Mouse (Mus musculus) fibroblast of lung, adult 2 months (primary cell): ENCODE results near the gene Adam33.
"Not testable (repeated sequence)": the region's sequence is repeated elsewhere in the genome, so short reads cannot be mapped to it uniquely, and the experiment has no call there.

Source experiments
- DNase-seq: peaks from one replicate; pipeline ENCODE4 v3.0.0-alpha.2; 2011; ENCODE audit warnings: low read depth

Adam33 gene

DNA sequence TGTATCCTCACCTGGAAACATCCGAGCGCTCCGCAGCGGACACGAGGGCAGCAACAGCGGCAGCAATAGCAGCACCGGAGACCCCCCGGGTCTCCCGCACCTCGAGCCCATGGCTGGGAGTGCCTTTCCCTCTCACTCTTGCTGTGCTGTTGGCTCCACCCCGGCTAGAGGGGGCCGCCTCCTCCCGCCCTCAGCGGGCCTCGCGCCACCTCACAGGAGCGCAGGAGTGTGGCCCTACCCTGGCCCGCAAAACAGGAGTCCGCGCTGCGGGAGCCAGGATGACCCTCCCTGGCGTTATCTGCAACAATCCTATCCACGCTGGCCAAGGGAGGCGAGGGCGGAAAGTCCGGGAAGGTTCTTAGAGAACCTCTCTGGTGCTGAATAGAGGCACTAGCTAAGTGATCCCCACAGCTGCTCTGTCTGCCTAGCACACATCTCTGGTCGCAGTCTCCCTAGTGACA is at the start of gene Adam33:
Adam33 (minus strand) TSS at position 411 of the 461 bp plus-strand sequence.
- no peak for DNase-seq

DNA sequence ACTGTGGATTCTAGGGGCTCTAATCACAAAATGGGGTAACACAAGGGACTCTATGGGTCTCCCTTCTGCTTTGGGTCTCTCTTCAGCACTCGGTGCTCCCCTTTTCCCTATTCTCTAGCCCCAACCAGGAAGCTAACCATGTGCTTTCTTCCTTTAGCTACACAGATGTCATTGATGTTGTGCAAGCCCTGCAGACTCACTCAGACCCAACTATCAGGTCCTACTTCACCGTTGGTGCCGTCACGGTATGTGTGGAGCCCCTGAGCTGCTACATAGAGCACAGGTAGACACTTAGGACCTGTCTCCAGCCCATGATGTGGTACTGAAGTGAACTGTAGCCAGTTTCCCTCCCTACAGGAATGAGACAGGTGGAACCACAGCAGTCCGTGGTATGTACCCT is 42.4 kb upstream of the Adam33 start:
- DNase-seq = no peak

DNA sequence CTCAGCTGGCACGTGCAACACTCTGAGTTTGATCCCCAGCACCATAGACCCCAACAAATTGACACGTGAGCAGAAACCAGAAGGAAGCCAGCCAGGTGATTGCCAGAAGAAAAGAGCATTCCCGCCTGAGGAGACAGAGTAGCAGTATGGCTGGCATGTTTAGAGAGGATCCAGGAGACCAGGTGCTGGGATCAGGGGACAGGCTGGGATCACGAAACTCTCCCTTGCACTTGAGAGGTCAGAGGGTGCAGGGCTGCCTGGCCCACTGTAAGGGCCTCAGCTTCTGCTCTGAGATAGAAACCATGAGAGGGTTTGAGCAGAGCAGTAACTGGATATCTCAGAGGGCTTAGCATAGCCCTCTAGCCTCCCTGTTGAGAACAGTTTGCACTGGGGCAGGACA is 41.4 kb upstream of the Adam33 start:
- DNase-seq = not testable (repeated sequence)

DNA sequence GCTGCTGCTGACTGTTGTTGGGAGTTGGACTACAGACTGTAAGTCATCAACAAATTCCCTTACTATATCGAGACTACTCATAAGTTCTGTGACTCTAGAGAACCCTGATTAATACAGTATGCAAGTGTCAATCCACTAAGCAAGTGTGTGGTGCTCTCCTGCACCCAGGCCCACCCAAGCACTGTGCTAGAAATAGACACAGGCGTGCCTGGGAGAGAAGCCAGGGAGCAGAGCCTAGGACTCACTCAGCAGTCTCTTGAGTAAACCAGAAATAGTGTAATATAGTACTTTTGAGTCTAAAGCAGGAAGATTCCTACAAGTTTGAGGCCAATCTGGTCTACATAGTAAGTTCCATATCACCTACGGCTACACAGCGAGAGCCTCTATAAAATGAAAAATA is 40.4 kb upstream of the Adam33 start:
- DNase-seq = no peak

DNA sequence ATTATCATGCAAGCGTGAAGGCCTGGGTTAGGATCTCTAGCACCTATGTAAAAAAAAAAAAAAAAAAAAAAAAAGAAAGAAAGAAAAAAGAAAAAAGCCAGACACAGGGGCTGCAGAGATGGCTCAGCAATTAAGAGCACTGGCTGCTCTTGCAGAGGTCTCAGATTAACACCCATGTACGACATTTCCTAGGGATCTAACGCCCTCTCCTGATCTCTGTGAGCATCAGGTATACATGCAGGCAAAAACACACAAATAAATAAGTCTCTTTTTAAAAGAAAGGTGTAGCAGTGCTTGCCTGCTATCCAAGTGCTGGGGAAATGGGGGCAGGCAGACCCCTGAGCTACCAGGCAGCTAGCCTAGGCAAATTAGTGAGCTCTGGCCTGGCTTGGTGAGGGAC is 37.9 kb upstream of the Adam33 start:
- no peak for DNase-seq

DNA sequence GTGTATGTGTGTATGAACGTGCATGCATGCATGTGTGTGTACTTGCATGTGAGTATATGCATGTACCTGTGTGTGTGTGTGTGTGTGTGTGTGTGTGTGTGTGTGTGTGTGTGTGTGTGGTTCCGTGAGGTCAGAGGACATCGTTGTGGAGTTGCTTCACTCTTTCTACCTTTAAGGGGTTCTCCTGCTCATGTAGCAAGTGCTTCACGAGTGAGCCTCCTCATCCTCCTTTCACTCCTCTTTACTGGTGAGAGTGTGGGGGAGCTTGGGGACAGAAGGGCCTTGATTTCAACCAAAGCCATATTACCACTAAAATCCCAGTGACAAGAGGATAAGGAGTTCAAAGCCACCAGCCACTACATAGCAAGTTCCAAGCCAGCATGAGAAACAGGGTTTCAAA is 33.5 kb upstream of the Adam33 start:
- no peak for DNase-seq

DNA sequence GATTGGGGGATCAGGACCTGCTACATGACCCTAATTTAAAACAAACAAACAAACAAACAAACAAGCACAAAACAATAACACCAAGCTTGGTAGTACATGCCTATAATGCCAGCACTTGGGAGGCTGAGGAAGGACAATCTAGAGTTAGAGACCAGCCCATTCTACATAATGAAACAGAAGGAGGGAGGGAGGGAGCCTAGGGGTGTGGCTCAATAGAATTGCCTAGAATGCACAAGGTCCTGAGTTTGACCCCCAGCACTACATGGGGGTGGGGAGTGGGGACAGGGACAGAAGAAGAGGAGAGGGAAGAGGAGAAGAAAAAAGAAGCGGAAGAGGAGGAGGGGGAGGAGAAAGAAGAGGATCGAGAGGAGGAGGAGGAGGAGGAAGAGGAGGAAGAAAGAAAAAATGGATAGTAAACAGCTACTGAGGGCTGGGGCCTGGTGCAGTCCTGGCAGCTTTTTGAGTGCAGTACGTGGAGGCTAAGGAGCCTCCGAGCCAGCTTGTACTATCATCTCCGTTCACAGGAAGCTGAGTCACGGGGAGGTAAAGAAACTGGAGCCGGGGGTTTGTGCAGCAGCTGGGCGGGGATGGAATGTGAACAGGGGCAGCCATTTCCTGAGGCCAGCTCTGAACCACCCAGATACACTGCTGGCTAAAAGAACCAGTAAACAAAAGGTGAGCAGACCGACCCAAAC is 32.6 kb upstream of the Adam33 start:
- DNase-seq = peak; percentile 40

DNA sequence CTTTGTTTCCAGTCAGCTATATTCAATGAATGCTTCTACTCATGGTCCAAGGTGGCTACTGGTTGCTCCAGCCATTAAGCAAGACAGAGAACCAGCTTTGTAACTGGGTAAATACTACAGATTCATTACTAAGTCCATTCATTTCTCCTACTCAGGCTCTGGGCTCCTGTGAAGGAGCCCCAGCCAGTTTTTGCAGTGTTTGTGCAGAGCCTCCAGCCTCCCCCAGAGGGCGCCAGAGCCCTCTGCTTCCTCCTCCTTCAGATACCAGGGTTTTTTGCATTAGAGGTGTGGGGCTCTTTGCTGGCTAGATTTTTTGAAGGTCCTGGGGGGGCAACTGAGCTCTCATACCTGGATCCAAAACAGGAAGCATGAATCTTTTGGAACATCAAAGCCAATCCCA is 31.2 kb upstream of the Adam33 start:
- DNase-seq = peak; percentile 37

DNA sequence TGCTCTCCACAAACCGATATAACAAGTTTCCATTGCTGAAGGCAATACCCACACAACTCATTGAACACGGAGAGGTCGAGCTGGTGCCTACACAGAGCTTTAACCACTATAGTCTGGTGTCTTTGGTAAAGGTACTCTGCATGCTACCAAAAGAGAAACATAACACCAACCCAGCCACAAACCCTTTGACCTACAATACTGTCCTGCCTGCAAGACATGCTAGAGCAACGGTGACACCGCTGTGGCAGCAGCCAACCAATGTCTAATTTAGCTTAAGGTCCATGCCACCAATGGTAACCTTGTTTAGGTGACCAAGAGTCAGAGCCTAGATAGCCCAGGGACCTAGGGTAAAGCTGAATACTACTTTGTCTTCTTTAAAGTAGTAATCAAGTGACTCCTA is 30.0 kb upstream of the Adam33 start:
- DNase-seq = no peak

DNA sequence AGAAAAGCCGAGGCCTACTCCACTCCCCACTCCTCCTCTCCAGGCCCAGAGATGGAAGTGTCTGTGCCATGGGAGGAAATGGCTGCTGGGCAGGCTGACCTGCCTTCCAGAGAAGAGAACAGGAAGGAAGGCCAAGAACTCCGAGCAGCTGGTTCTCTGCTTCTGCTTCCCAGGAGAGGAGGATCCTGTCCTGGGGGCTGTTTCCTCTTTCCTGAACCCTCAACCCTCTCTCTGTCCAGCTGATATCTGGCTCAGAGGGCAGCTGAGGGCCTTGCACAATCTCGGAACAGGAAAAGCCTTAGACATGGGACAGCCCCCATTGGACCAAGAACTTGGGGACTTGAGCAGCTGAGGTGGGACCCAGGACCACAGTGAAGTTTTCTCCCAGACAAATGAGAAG is 27.2 kb upstream of the Adam33 start:
- DNase-seq = no peak

DNA sequence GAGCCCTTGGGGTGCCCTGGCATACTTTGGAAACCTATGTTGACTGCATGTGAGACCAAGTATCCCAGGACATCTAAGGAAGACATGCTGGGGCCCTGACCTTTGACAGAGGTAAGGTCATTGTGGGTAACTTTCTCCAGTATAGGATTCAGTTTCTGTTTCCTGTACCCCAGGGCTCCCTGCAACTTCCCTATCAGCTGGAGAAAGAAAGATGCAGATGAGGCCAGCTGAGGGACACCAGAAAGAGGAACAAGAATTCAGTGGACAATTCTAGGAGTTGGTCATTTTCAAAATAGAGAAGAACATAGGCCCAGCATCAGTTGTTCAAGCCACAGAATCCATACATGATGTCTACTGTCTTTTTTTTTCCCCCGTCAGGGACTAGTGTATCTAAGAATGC is 26.0 kb upstream of the Adam33 start:
- DNase-seq = no peak

DNA sequence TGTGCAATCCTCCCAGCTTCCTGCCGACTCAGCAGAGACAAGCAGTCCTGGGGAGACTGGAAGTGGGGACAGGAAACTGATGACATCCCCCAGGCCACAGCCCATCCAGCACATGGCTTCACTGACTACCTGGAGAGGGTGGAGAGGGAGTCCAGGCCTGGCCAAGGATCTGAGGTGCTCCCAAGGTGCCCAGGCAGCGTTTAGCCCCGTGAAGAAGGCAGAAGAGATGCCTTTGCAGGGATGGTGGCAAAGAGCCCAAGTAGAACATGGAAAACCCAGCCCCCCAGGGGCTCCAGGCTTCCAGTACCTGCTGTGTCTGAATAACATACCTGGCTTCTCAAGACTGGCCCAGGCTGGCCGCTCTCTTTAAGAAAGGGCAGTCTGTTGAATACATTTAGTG is 25.0 kb upstream of the Adam33 start:
- no peak for DNase-seq

DNA sequence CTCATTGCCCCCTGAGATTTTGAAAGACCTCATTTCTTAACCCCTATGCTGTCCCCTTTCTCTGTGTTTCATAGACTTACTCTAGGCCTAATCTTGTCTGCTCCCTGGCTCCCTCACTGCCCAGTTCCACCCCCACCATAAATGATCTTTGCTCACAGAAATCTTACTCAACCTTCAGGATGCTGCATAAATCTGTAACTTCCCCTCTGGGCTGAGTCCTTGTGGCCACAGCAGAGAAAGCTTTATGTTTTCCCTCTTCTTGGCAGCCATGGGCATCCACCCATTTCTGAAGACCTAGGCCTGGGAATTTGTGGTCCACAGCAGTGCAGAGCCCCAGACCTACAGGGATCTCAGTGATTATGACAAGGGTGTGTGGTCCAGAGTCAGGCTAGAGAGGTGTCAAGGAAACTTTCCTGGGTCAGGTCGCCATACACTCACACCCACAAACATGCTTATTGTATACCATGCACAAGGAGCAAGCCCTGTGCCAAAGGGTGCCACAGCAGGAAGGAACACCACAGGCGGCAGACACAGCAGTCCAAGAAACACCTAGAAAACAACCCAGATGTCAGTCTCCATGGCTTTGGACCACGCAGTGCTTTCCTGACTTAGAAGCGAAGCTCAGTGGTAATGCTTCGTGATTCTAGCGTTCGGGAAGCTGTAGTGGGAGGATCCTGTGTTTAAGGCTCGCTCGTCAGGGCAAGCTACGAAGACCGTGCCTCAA is 23.2 kb upstream of the Adam33 start, which contains the start of gene Siglec1:
Siglec1 (minus strand) TSS at position 99 of the 724 bp plus-strand sequence.
- DNase-seq = no peak

DNA sequence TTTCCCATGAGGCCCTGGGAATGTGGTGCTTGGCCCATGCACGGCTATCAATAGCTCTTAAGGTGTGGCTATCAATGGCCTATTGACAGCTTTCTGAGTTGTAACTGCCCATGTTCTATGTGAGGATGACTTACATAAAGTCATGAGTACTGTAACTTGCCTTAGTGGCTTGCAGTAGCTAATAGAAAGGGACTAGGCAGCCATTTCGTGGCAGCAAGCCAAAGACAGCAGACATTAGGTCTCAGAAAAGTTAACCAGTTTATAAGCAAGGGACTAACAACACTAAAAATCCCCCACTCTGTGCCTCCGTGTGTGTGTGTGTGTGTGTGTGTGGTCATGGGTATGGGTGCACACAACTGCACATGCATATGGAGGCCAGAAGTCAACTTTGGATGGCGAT is 20.6 kb upstream of the Adam33 start:
- DNase-seq = no peak

DNA sequence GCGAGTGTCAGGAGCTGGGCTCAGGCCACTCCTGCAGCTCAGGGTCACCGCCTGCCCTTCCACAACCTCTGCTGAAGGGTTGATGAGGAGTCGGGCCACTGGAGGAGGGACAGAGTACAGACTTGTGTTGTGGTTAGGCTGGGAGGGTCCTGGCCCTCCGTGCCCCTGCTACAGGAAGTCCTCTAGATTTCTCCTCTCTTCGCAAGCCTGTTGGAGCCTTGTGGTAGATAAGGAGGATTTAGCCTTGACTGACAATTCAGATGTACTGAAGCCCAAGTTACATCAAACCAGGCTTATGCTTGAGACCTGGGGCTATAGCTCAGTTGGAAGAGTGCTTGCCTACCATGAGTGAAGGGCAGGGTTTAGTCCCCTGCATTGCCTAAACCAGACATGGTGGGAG is 16.9 kb upstream of the Adam33 start:
- DNase-seq = no peak

DNA sequence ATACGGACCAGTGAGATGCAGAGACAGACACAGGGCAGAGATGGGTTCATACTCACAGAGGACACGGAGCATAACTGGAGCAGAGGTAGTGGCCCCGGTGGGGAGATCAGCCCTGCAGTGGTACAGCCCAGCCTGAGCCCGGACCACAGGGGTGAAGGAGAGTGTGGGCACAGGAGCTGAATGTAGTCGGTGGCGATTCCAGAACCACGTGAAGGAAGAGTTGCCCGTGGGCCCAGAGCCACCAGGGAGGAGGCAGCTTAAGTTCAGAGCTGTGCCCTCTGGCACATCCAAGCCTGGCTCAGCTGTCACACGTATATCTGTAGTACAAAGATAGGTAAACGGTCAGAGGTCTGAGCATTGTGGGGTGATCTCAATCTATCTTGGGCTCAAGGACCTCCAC is 8.9 kb upstream of the Adam33 start:
- DNase-seq = no peak

DNA sequence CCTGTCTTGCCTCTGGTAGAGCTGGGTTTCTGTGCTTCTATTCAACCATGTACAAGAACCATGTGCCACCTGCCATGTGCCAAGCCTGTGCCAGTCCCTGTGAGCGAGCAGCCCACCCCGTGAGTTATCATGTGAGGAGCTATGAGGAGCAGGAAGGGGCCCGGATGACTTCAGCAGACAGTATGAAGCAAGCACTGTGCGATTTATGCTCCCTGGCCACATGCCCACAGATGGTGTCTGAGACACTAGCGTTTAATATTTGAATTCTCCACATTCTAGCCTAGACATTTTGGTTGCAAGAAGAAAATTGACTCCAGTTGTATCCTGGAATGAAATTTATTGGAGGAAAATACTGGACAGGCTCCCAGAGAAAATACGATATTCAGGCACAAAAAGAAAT is 3.9 kb upstream of the Adam33 start:
- no peak for DNase-seq

DNA sequence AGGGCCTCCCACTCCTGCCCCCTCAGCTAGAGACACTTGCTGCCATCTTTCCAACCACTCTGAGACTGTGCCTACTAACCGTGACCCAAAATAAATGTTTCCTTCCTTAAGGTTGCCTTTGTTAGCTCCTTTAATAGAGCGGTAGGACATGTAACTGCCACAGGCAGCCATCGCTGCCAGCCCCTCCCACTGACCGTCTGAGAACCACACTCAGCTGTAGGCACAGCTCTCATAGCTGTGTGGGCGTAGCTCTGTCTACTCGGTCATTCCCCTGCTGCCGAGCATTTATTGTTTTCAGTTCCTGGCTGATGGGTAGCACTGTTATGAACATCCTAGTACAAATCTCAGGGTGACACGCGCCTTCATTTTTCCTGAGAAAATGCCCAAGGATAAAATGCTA is 2.7 kb upstream of the Adam33 start:
- no peak for DNase-seq

DNA sequence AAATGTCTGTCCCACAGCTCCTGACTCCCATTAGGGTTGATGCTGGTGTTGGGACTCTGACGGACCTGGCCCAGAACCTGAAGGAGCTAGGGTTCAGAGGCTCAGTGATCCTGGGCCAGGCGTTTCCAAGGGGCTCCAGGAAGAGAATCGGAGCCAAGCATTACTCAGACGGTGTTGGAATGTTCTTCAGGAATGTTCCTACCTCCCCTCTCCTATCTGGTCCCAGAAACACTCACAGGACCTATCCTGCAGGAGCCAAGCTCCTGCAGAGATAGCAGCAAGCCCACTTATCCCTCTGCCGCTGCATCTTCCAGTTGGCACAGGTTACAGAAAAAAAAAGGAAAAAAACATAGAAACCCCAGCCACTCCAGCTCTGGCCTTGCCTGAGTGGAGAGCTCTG is 2.0 kb downstream of the Adam33 start:
- DNase-seq = no peak

DNA sequence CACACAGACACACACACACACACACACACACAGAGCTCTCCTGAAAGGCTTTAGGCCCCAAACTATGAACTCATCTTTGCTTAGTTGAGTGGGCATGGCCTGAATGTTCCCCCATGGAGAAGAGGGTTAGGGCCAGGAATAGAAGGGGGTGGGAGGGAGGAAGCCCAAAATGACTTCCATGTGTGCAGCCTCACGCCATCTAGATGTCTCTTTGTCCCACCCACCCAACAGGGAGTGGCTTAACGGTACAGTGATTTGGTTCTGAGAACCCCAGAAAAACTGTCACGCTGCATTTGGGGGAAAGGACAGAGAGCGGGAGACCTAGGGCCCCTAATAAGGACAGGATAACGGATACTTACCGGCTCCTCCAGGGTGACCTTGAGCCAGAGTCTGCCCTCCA is 2.8 kb downstream of the Adam33 start:
- no peak for DNase-seq

DNA sequence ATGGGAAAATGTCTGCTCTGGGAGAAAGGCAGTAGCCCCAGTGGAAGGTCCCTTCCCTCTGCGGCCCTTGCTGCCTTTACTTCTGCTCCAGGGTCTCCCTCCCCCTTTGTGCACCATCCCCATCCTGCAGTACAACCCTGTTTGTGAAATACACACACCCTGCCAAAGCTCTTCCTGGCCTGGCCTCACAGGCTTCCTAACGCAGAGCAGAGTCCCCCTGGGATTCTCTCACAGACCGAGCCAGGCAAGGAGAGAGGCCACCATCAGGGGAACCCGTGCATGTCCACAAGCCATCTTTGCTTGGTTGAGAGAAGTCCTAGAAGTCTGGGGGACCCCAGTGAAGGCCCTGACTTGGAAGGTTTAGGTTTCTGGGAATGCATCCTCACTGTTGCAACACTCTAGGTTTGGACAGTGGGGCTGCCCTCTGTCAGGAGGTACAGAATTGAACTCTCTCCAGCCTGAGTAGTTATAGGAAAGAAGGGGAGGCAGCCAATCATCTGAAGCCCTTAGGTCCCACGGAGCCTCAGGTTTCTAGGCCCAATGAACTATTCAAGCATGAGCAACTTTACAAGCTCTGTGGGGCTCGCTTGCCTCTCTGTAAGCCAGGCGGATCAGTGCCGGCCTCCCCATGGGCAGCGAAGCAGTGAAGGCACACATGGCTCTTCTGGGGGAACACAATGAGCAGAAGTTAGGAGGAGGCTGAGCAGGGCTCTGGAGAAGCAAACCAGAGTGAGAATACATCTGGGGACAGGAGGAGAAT is 3.7 kb downstream of the Adam33 start:
- DNase-seq = no peak

DNA sequence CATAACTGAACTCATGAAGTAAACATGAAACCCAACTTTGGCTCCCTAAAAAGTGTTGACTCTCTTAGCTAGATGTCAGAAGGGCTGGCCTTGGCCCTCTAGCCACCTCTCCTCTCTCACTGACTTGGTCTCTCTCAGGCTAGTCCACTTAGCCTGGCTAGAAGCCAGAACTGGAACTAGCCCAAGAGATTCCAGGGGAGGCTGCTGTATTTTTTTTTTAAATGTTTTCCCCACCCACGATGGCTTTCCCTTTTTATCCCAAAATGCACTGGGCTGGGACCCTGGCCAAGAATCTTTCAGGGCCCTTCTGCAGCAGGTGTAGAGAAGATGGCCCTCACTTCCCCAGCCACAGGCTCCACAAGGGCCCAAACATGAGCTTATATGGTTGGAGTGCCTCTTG is 4.2 kb downstream of the Adam33 start:
- peak; percentile 51 for DNase-seq

DNA sequence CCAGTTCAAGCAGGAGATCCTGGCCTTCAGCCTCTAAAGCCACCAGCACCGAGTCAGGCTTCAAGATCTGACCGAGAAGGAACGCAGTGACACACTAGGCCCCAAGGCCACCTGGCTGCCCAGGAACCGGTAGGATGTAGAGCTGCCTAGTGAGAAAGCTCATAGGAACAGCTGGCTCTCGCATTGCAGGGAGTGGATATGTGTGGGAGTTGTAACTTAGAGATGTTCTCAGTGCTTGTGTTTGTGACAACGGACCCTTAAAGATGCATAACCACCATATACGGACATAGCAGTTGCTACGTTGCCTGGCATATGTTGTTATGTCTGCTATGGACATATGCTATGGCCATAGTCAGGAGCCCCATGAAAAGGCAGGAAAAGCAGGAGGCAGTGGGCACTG is 4.9 kb downstream of the Adam33 start:
- DNase-seq = no peak
